Mouse (Mus musculus) heart, adult 2 months (tissue): ENCODE data around the gene Gtf3c2.

Experiments used
- CTCF ChIP-seq: fragments of 200-600 bp; IDR thresholded peaks from 2 replicates; pipeline ENCODE4 v1.8.1; 2022; ENCODE audit warnings: antibody characterized with exemption, mild to moderate bottlenecking, moderate library complexity
- EP300 ChIP-seq: fragments of 200-500 bp; IDR thresholded peaks from 2 replicates; pipeline ENCODE4 v1.6.1; 2011; ENCODE audit warnings: low read depth, low read length, control low read depth; ENCODE audit not compliant: insufficient read depth

DNA sequence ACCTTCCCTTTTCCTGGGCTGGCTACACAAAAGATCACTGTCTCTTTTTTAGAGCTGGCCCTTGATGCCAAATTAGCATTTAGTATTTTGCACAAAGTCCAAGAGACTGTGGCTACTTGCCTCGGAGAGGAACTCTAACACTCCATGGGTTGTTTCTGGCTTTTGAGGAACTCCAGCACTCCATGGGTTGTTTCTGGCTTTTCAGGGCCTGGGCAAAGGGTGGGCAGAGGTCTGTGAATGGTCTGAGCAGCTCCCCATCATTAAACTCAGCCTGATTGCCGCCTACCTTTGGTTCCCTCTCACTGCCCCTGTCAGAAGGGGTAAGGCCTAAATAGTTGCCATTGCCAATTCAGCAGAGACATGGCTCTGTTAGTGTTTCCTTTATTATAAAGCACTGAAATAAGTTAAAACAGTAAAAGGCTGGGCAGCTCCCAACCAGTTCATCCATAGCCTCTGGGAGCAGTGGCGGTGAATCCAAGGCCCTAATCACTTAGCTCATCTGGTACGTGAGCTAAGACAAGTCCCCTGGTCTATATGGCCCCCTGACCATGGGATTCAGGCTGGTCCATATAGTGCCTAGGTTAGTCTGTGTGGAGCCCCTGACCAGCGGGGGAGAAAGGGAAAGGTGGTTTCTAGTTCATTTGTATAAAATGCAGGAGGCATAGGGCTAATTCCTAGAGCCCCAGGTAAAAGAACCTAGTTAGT lies 18.8 kb upstream of the Gtf3c2 start:
- TF ChIP-seq EP300, result no peak
- TF ChIP-seq CTCF, result no peak
